Mouse (Mus musculus): ENCODE measurements at regions not wholly inside any gene's neighbourhood (a gene's known extent, or its start where the extent isn't known, plus 50 kb on each side); places are given as distances from the start of the nearest gene placed in this dataset.

DNA sequence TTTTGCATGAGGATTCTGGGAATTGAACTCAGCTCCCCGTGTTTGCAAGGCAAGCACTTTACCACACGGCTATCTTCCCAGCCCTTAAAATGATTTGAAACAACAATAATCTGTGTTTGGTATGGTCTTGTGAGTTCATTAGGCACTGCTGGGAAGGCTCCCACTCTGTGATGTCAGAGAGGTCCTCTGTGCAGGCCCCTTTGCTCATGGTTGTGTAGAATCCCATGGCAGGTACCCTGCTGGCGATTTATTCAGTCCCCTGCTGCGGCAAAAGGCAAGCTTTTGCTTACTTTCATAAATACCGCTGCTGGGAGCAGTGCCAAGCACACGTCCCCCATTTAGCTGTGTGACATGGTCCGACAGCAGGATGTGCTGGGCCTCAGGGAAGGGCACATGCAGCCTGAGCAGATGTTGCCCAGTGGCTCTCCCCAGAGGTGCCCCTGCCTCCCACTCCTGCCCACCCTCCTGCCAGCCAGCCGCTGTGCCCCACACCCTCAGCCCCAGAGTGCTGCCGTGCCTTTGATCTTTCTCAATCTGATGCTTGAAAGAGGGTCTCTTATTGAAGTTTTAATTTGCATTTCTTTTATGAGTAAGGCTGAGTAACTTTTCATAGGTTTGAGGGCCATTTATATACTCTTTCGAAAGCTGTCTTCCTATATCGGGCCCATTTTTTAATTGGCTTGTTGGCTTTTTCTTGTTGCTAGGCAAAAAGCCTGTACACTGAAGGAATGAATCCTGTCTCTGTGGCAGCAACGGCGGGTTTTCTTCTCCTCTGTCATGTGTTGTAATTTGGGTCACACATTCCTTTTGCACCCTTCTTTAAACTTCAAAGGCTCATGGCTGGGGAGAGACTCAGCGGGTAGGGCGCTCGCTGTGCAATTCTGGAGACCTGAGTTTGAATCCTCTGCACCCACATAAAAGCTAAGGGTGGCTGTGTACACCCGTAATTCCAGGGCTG, 136.2 kb upstream of the Tle3 start:
- Histone ChIP-seq H3K36me3 (no peaks in the 10 kb centered on the region), H3K4me1 (replicated peaks) (peaks cover 5% of the 10 kb centered on the region), H3K9ac (no peak overlapping the region; the same call in 1 of the 2 replicates), H3K4me2 (replicated peaks) (no peak overlapping the region), H3K9me3 (no peaks in the 10 kb centered on the region), H3K4me3 (replicated peaks) (no peak overlapping the region), H3K27ac (no peak overlapping the region), H3K27me3 (replicated peaks) (no peaks in the 10 kb centered on the region)
- no peak for ATAC-seq
- 54% methylated on average over 17 of the region's 17 CpGs for WGBS

DNA sequence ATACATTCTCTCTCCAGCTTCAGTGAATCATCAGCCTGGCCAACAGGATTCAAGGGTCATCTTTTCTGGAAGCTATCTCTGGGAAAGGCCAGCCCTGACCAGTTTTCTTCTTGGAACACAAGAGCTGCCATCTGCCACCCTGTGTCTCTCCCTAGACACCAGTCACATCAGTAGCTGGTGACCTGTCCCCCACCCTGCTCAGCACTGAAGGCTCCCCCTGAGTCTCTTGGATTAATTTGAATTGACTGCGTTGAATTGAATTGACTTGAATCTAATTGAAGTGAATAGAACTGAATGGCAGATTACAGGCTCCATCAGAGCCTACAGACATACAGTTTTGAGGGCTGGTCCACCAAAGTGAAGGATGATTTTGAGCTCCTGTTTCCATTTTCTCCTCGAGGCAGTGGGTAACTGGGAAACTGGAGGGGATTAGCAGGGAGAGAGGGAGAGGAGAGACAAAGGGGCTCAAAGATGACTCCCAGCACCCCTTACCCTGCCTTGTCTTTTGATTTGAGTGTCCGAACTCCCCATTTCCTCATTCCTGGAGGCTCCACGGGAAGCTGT, 133.4 kb upstream of the Tle3 start:
- Histone ChIP-seq H3K4me2 (replicated peaks) (no peak overlapping the region), H3K4me1 (replicated peaks) (peaks cover 5% of the 10 kb centered on the region), H3K36me3 (no peaks in the 10 kb centered on the region), H3K9me3 (no peaks in the 10 kb centered on the region), H3K4me3 (replicated peaks) (no peak overlapping the region), H3K9ac (no peak overlapping the region), H3K27me3 (replicated peaks) (no peaks in the 10 kb centered on the region), H3K27ac (no peak overlapping the region)
- 77% methylated on average over 4 of the region's 4 CpGs for WGBS
- ATAC-seq, result no peak

DNA sequence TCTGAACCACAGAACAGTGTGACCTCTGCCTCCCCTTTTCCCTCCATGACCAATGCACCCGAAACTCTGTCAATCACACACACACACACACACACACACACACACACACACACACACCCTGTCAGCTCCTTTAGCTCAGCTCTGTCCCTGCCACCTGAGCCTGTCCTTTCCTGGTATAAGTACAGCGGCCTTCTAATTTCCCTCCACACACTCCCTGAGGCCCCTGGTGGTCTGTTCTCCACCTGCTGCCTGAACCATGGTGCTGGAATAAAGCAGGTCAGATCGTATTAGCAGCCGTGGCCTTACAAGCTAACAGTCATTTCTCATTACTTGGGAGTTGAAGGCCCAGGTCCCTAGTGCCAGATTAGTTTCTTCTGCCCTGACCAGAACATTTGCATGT, 132.8 kb upstream of the Tle3 start:
- Histone ChIP-seq H3K27ac (no peak overlapping the region), H3K4me3 (replicated peaks) (no peak overlapping the region), H3K4me1 (replicated peaks) (peaks cover 5% of the 10 kb centered on the region), H3K9ac (no peak overlapping the region), H3K27me3 (replicated peaks) (no peaks in the 10 kb centered on the region), H3K4me2 (replicated peaks) (no peak overlapping the region), H3K36me3 (no peaks in the 10 kb centered on the region), H3K9me3 (no peaks in the 10 kb centered on the region)
- 80% methylated on average over 4 of the region's 4 CpGs for WGBS
- ATAC-seq, result no peak

DNA sequence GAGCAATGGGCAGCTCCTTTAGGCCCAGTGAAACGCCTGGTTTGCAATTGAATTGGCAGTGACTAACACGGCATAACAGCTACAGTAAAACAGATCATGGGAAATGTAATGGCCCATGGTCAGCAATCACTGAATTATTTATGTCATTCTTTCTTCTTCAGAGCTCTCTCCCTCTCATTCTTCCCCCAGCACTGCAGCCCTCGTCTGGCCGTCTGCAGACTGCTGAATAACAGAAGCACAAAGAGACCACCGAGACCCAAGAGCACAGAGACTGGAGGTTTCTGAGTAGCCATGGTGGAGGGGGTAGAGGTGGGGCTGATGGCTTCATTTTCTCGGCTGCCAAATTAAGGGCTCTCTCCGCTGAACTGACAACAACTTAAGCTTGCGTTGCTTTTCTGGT, 130.7 kb upstream of the Tle3 start:
- H3K36me3 ChIP-seq, result no peaks in the 10 kb centered on the region
- no peak overlapping the region for H3K9ac ChIP-seq
- no peak overlapping the region for H3K27ac ChIP-seq
- H3K4me3 ChIP-seq (replicated peaks), result no peak overlapping the region
- H3K9me3 ChIP-seq, result no peaks in the 10 kb centered on the region
- no peaks in the 10 kb centered on the region for H3K27me3 ChIP-seq (replicated peaks)
- WGBS, result 50% methylated on average over 8 of the region's 8 CpGs
- H3K4me1 ChIP-seq (replicated peaks), result no peaks in the 10 kb centered on the region
- no peak for ATAC-seq
- H3K4me2 ChIP-seq (replicated peaks), result no peak overlapping the region

DNA sequence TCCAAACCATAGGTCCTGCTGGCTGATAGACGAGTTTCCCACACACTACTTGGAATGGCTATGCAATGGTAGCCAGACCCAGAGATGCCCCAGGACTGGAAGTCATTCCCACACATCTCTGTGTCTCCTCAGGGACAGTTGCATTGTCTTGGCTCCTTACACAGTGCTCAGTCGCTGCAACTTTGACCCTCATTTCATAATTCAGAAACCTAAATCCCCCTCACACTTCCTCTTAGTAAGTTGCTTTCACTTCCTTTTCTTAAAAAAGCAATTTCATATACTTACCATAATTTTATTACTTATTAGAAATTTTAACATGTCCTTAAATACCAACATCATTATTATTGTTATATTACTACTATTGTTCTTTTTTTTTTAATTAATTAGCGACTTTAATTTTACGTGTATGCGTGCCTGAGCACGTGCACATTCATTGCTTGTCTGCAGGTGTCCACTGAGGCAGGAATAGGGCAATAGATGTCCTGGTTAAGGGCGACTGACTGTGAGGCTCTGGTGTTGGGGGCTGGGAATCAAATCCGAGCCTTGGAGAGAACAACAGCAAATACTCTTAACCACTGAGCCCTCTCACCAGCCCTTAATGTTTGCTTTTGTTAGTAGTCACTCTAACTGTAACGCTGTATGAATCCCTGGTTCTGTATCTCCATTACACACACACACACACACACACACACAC, 129.9 kb upstream of the Tle3 start:
- no peak for ATAC-seq
- H3K4me2 ChIP-seq (replicated peaks), result no peak overlapping the region
- H3K27ac ChIP-seq, result no peak overlapping the region
- no peaks in the 10 kb centered on the region for H3K27me3 ChIP-seq (replicated peaks)
- no peaks in the 10 kb centered on the region for H3K9me3 ChIP-seq
- H3K9ac ChIP-seq, result no peak overlapping the region
- H3K4me1 ChIP-seq (replicated peaks), result no peaks in the 10 kb centered on the region
- 81% methylated on average over 9 of the region's 9 CpGs for WGBS
- H3K4me3 ChIP-seq (replicated peaks), result no peak overlapping the region
- no peaks in the 10 kb centered on the region for H3K36me3 ChIP-seq

DNA sequence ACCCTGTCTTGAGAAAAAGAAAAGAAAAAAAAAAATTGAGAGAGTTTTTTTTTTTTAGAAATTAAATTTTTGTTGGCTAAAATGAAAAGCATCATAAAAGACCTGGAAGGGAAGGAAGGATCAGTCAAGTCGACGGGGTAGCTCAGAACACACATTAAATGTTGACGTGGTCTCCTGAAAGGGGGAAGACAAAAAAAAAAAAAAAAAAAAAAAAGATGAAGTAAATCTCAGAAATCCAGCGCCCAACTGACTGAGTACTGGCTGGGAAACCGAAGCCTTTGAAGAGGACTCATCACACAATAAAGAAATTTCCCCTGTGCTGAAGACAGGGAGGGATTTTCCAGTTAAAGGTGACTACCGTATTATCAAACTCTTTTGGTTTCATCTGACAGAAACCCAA, 128.9 kb upstream of the Tle3 start:
- WGBS, result 73% methylated on average over 6 of the region's 6 CpGs
- no peak for ATAC-seq

DNA sequence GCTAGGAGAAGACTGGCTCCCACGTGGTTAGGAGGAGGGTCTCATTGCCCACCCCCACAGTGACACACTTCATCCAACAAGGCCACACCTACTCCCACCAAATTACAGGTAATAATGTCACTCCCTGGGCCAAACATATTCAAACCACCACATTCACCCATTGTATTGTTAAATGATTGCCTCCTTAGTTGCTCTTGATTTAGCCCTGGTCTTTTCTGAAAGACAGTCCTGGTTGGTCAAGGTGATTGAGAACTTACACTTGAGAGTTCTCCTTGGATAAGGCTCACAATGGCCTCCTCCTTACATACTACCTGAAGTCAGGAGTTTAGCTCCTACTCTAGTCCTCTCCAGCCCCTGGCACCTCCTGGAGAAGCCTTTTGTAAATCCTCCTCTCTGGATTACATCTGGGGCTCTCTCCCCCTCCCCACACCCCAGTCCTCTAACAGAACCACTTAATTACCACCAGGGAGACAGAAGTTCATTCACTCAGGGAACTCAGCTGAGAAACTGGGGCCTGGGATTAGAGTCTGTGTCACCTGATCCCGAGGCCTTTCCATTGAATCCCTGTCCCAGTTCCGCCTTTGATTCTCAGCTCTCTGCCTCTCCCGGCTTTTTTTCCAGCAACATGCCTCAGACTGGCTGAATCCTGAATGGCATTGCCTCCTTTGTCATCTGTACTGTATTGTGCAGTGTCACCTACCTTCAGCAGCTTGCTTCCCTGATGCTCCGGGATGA, 122.3 kb upstream of the Tle3 start:
- H3K4me1 ChIP-seq (replicated peaks), result no peaks in the 10 kb centered on the region
- no peak overlapping the region for H3K9ac ChIP-seq
- H3K4me2 ChIP-seq (replicated peaks), result no peak overlapping the region
- WGBS, result 71% methylated on average over 5 of the region's 5 CpGs
- no peaks in the 10 kb centered on the region for H3K36me3 ChIP-seq
- no peak overlapping the region for H3K4me3 ChIP-seq (replicated peaks)
- no peaks in the 10 kb centered on the region for H3K27me3 ChIP-seq (replicated peaks)
- no peaks in the 10 kb centered on the region for H3K9me3 ChIP-seq
- no peak for ATAC-seq
- H3K27ac ChIP-seq, result no peak overlapping the region

More for the DNA sequence above, 128.9 kb upstream of the Tle3 start:
- no peak overlapping the region for H3K27ac ChIP-seq
- H3K27me3 ChIP-seq (replicated peaks), result no peaks in the 10 kb centered on the region
- H3K4me1 ChIP-seq (replicated peaks), result no peaks in the 10 kb centered on the region
- no peaks in the 10 kb centered on the region for H3K9me3 ChIP-seq
- H3K36me3 ChIP-seq, result no peaks in the 10 kb centered on the region
- H3K4me2 ChIP-seq (replicated peaks), result no peak overlapping the region
- no peak overlapping the region for H3K9ac ChIP-seq
- no peak overlapping the region for H3K4me3 ChIP-seq (replicated peaks)

DNA sequence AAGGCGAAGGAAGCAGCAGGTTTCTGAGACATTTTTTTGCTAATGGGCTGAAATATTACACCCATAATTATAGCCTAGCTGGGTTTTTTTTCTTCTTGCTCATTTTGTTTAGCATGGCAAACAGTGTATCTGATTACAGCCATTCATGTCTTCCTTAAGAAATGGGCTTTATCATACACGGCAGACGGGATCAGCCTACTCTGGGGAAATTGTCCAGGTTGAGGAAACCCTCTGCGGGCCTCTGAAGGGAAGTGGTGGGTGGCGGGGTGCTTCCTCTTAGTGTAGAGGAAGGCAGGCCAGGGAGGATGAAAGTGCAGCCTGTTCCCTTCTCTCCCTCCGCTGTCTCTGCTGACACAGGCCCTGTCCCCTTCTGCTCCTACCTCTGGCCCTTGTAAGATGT, 120.6 kb upstream of the Tle3 start:
- Histone ChIP-seq H3K27ac (no peak overlapping the region), H3K4me3 (replicated peaks) (no peak overlapping the region), H3K4me2 (replicated peaks) (no peak overlapping the region), H3K4me1 (replicated peaks) (no peaks in the 10 kb centered on the region), H3K9ac (no peak overlapping the region), H3K36me3 (no peaks in the 10 kb centered on the region), H3K9me3 (no peaks in the 10 kb centered on the region), H3K27me3 (replicated peaks) (no peaks in the 10 kb centered on the region)
- no peak for ATAC-seq
- WGBS, result 51% methylated on average over 6 of the region's 6 CpGs

DNA sequence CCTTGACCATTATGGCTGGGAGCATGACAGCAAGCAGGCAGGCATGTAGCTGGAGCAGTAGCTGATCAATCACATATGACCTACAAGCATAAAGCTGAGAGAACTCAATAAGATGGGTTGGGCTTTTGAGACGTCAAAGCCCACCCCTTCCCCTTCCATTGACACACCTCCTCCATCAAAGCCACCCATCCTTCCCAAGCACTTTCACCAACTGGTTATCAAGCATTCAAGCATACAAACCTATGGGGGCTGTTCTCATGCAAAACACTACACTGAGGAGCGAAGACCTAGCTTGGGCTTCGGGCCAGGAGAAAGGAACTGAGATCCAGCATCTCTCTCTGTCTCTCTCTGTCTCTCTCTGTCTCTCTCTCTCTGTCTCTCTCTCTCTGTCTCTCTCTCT, 118.4 kb upstream of the Tle3 start:
- WGBS, result 75% methylated on average over 3 of the region's 3 CpGs

DNA sequence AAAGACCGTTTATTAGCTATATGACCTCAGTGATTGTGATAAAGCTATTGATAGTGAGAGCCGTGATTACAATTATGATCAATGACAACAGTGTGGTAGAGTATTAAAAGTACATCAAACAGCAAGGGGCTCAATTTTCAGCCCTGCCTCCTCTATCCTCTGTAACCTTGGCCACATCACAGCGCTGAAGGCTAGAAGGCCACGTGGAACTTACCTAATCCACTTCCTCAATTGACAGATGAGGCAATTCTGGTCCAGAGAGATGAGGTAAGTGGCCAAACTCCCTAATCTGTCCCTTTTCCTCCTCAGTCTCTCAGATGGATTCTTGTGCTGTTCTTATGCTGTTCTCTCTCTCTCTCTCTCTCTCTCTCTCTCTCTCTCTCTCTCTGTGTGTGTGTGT, 114.7 kb upstream of the Tle3 start:
- Histone ChIP-seq H3K4me2 (replicated peaks) (no peak overlapping the region), H3K9me3 (no peaks in the 10 kb centered on the region), H3K27ac (no peak overlapping the region), H3K4me1 (replicated peaks) (peaks cover 25% of the 10 kb centered on the region), H3K4me3 (replicated peaks) (no peak overlapping the region), H3K36me3 (no peaks in the 10 kb centered on the region), H3K27me3 (replicated peaks) (no peaks in the 10 kb centered on the region), H3K9ac (no peak overlapping the region)
- ATAC-seq, result no peak
- WGBS, result 43% methylated on average over 4 of the region's 4 CpGs

More for the DNA sequence above, 118.4 kb upstream of the Tle3 start:
- H3K9me3 ChIP-seq, result no peaks in the 10 kb centered on the region
- H3K4me3 ChIP-seq (replicated peaks), result no peak overlapping the region
- ATAC-seq, result no peak
- 0 out of 2 replicates have a peak, but pooled peaks cover 2% of the 10 kb centered on the region for H3K4me1 ChIP-seq (replicated peaks)
- H3K4me2 ChIP-seq (replicated peaks), result no peak overlapping the region
- H3K36me3 ChIP-seq, result no peaks in the 10 kb centered on the region
- no peak overlapping the region for H3K9ac ChIP-seq
- no peaks in the 10 kb centered on the region for H3K27me3 ChIP-seq (replicated peaks)
- H3K27ac ChIP-seq, result no peak overlapping the region

DNA sequence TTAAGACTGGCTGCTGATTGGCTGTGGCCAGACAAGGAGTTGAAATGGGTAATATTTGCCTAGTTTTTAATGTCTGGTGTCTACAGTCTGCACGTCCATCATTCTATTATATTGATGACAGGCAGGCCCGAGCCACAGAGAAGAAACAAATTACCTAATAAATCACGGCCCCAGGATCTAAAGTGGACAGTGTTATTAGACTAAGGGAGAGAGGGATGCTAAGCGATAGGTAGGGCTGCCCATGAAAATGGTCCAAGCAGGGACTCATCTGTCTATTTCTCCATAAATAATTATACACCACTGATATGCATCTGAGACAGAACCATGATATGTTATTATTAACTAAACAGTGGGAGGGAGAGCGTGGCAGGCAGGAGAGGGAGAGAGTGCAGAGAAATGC, 114.1 kb upstream of the Tle3 start:
- H3K4me2 ChIP-seq (replicated peaks), result no peak overlapping the region
- no peaks in the 10 kb centered on the region for H3K27me3 ChIP-seq (replicated peaks)
- no peaks in the 10 kb centered on the region for H3K36me3 ChIP-seq
- no peaks in the 10 kb centered on the region for H3K9me3 ChIP-seq
- H3K4me1 ChIP-seq (replicated peaks), result peaks cover 25% of the 10 kb centered on the region
- 57% methylated on average over 5 of the region's 5 CpGs for WGBS
- no peak overlapping the region for H3K4me3 ChIP-seq (replicated peaks)
- ATAC-seq, result no peak
- H3K9ac ChIP-seq, result no peak overlapping the region
- no peak overlapping the region for H3K27ac ChIP-seq

Measured in intestine, embryonic 15.5 days (tissue).